Mouse (Mus musculus): ENCODE results near the gene Ets2. TPM values are rescaled to one million over a fixed set of nuclear protein-coding genes. Genes with fewer than 3 reads are reported as not detected.
A peak's percentile ranks its signal among the peaks of the same experiment; 100 is the strongest.
"Not testable (repeated sequence)": the region's sequence is repeated elsewhere in the genome, so short reads cannot be mapped to it uniquely, and the experiment has no call there.

Gene Ets2
- polyA plus RNA-seq, 1 experiment from 2014 or later, result 22.8 TPM

- Histone ChIP-seq H3K36me3 (ENCODE audit: control insufficient read depth, insufficient read depth, low read length) (no peaks in the 10 kb centered on the region; the same call in 1 of the 2 replicates), H3K27me3 (ENCODE audit: control insufficient read depth, insufficient read depth, low read length) (no peaks in the 10 kb centered on the region), H3K4me3 (ENCODE audit: low read depth, low read length) (peak overlapping the region; percentile 10; the same call in 1 of the 2 replicates), H3K4me1 (ENCODE audit: control insufficient read depth, insufficient read depth, low read length) (0 out of 2 replicates have a peak, but pooled peaks cover 2% of the 10 kb centered on the region), H3K9ac (ENCODE audit: low read length) (no peak overlapping the region), H3K4me2 (ENCODE audit: low read depth) (no peak overlapping the region; the same call in none of the 2 replicates), H3K27ac (ENCODE audit: low read depth, low read length) (no peak overlapping the region), H3K9me3 (ENCODE audit: control insufficient read depth, low read length) (no peaks in the 10 kb centered on the region)
- no peak for ATAC-seq (ENCODE audit: insufficient read depth, low FRiP score, low TSS enrichment)
- no peak for DNase-seq (ENCODE audit: low spot score)
- 35% methylated on average over 8 of the region's 8 CpGs for WGBS
These were observed 2.1 kb downstream of the Ets2 start for GRCm38 (mm10) chr16:95703958-95704357.

- Histone ChIP-seq H3K4me1 (ENCODE audit: control insufficient read depth, insufficient read depth, low read length) (0 out of 2 replicates have a peak, but pooled peaks cover 2% of the 10 kb centered on the region), H3K9ac (ENCODE audit: low read length) (no peak overlapping the region), H3K27ac (ENCODE audit: low read depth, low read length) (no peak overlapping the region), H3K9me3 (ENCODE audit: control insufficient read depth, low read length) (no peaks in the 10 kb centered on the region), H3K27me3 (ENCODE audit: control insufficient read depth, insufficient read depth, low read length) (no peaks in the 10 kb centered on the region), H3K36me3 (ENCODE audit: control insufficient read depth, insufficient read depth, low read length) (peaks cover 2% of the 10 kb centered on the region; the same call in 1 of the 2 replicates), H3K4me3 (ENCODE audit: low read depth, low read length) (no peak overlapping the region), H3K4me2 (ENCODE audit: low read depth) (no peak overlapping the region; the same call in 1 of the 2 replicates)
- 75% methylated on average over 10 of the region's 10 CpGs for WGBS
- ATAC-seq (ENCODE audit: insufficient read depth, low FRiP score, low TSS enrichment) (no peak), DNase-seq (ENCODE audit: low spot score) (no peak)
These were observed 2.9 kb downstream of the Ets2 start for GRCm38 (mm10) chr16:95704662-95705330.

- no peak for ATAC-seq (ENCODE audit: insufficient read depth, low FRiP score, low TSS enrichment)
- WGBS, result 93% methylated on average over 6 of the region's 6 CpGs
- Histone ChIP-seq H3K4me2 (ENCODE audit: low read depth) (no peak overlapping the region), H3K9me3 (ENCODE audit: control insufficient read depth, low read length) (no peaks in the 10 kb centered on the region), H3K9ac (ENCODE audit: low read length) (no peak overlapping the region), H3K27ac (ENCODE audit: low read depth, low read length) (no peak overlapping the region), H3K4me3 (ENCODE audit: low read depth, low read length) (no peak overlapping the region), H3K36me3 (ENCODE audit: control insufficient read depth, insufficient read depth, low read length) (peaks cover 2% of the 10 kb centered on the region; the same call in 1 of the 2 replicates), H3K4me1 (ENCODE audit: control insufficient read depth, insufficient read depth, low read length) (0 out of 2 replicates have a peak, but pooled peaks cover 2% of the 10 kb centered on the region), H3K27me3 (ENCODE audit: control insufficient read depth, insufficient read depth, low read length) (no peaks in the 10 kb centered on the region)
- no peak for DNase-seq (ENCODE audit: low spot score)
These were observed 3.9 kb downstream of the Ets2 start for GRCm38 (mm10) chr16:95705771-95706170.

- WGBS, result 85% methylated on average over 21 of the region's 21 CpGs
- peaks cover 6% of the 10 kb centered on the region for H3K36me3 ChIP-seq (ENCODE audit: control insufficient read depth, insufficient read depth, low read length)
- H3K27ac ChIP-seq (ENCODE audit: low read depth, low read length), result no peak overlapping the region
- no peak overlapping the region for H3K4me3 ChIP-seq (ENCODE audit: low read depth, low read length)
- no peaks in the 10 kb centered on the region for H3K27me3 ChIP-seq (ENCODE audit: control insufficient read depth, insufficient read depth, low read length)
- H3K4me2 ChIP-seq (ENCODE audit: low read depth), result no peak overlapping the region
- no peak overlapping the region for H3K9ac ChIP-seq (ENCODE audit: low read length)
- no peaks in the 10 kb centered on the region for H3K9me3 ChIP-seq (ENCODE audit: control insufficient read depth, low read length)
- DNase-seq (ENCODE audit: low spot score) (no peak), ATAC-seq (ENCODE audit: insufficient read depth, low FRiP score, low TSS enrichment) (no peak)
- 0 out of 2 replicates have a peak, but pooled peaks cover 2% of the 10 kb centered on the region for H3K4me1 ChIP-seq (ENCODE audit: control insufficient read depth, insufficient read depth, low read length)
These were observed 6.5 kb downstream of the Ets2 start for GRCm38 (mm10) chr16:95708211-95709004.

- Histone ChIP-seq H3K36me3 (ENCODE audit: control insufficient read depth, insufficient read depth, low read length) (peaks cover 6% of the 10 kb centered on the region), H3K4me2 (ENCODE audit: low read depth) (no peak overlapping the region), H3K9ac (ENCODE audit: low read length) (no peak overlapping the region), H3K27me3 (ENCODE audit: control insufficient read depth, insufficient read depth, low read length) (no peaks in the 10 kb centered on the region), H3K9me3 (ENCODE audit: control insufficient read depth, low read length) (no peaks in the 10 kb centered on the region), H3K4me3 (ENCODE audit: low read depth, low read length) (no peak overlapping the region), H3K27ac (ENCODE audit: low read depth, low read length) (no peak overlapping the region), H3K4me1 (ENCODE audit: control insufficient read depth, insufficient read depth, low read length) (0 out of 2 replicates have a peak, but pooled peaks cover 2% of the 10 kb centered on the region)
- DNase-seq (ENCODE audit: low spot score), result no peak
- WGBS, result 78% methylated on average over 4 of the region's 4 CpGs
- ATAC-seq (ENCODE audit: insufficient read depth, low FRiP score, low TSS enrichment), result no peak
These were observed 7.3 kb downstream of the Ets2 start for GRCm38 (mm10) chr16:95709175-95709574.

- Histone ChIP-seq H3K4me3 (ENCODE audit: low read depth, low read length) (no peak overlapping the region), H3K9me3 (ENCODE audit: control insufficient read depth, low read length) (no peaks in the 10 kb centered on the region), H3K27ac (ENCODE audit: low read depth, low read length) (no peak overlapping the region), H3K4me2 (ENCODE audit: low read depth) (no peak overlapping the region), H3K9ac (ENCODE audit: low read length) (no peak overlapping the region), H3K4me1 (ENCODE audit: control insufficient read depth, insufficient read depth, low read length) (no peaks in the 10 kb centered on the region), H3K36me3 (ENCODE audit: control insufficient read depth, insufficient read depth, low read length) (peaks cover 15% of the 10 kb centered on the region), H3K27me3 (ENCODE audit: control insufficient read depth, insufficient read depth, low read length) (no peaks in the 10 kb centered on the region)
- no peak for ATAC-seq (ENCODE audit: insufficient read depth, low FRiP score, low TSS enrichment)
- 97% methylated on average over 6 of the region's 6 CpGs for WGBS
- no peak for DNase-seq (ENCODE audit: low spot score)
These were observed 8.3 kb downstream of the Ets2 start for GRCm38 (mm10) chr16:95710129-95710528.

GRCm38 (mm10) chr16:95712121-95712520 is 10.2 kb downstream of the Ets2 start:
- Histone ChIP-seq H3K36me3 (ENCODE audit: control insufficient read depth, insufficient read depth, low read length) (peaks cover 28% of the 10 kb centered on the region), H3K4me3 (ENCODE audit: low read depth, low read length) (no peak overlapping the region), H3K9ac (ENCODE audit: low read length) (no peak overlapping the region), H3K4me2 (ENCODE audit: low read depth) (no peak overlapping the region), H3K27me3 (ENCODE audit: control insufficient read depth, insufficient read depth, low read length) (no peaks in the 10 kb centered on the region), H3K4me1 (ENCODE audit: control insufficient read depth, insufficient read depth, low read length) (no peaks in the 10 kb centered on the region), H3K9me3 (ENCODE audit: control insufficient read depth, low read length) (no peaks in the 10 kb centered on the region), H3K27ac (ENCODE audit: low read depth, low read length) (no peak overlapping the region)
- 94% methylated on average over 10 of the region's 10 CpGs for WGBS
- DNase-seq (ENCODE audit: low spot score), result no peak
- ATAC-seq (ENCODE audit: insufficient read depth, low FRiP score, low TSS enrichment), result no peak

GRCm38 (mm10) chr16:95713077-95713476 is 11.2 kb downstream of the Ets2 start:
- not testable (repeated sequence) for ATAC-seq (ENCODE audit: insufficient read depth, low FRiP score, low TSS enrichment); H3K4me1 ChIP-seq (ENCODE audit: control insufficient read depth, insufficient read depth, low read length)
- WGBS, result 87% methylated on average over 2 of the region's 2 CpGs

More at GRCm38 (mm10) chr16:95713077-95713476, 11.2 kb downstream of the Ets2 start:
- H3K36me3 ChIP-seq (ENCODE audit: control insufficient read depth, insufficient read depth, low read length), result peaks cover 37% of the 10 kb centered on the region
- not testable (repeated sequence) for H3K4me2 ChIP-seq (ENCODE audit: low read depth); H3K27me3 ChIP-seq (ENCODE audit: control insufficient read depth, insufficient read depth, low read length); H3K27ac ChIP-seq (ENCODE audit: low read depth, low read length); H3K9me3 ChIP-seq (ENCODE audit: control insufficient read depth, low read length); H3K4me3 ChIP-seq (ENCODE audit: low read depth, low read length); DNase-seq (ENCODE audit: low spot score); H3K9ac ChIP-seq (ENCODE audit: low read length)
